Mouse (Mus musculus): Measurements from ENCODE around the gene Akap7. TPM values are rescaled to one million over a fixed set of nuclear protein-coding genes. Genes with fewer than 3 reads are reported as not detected.
A peak's percentile ranks its signal among the peaks of the same experiment; 100 is the strongest.

The Akap7 gene
- polyA plus RNA-seq, 1 experiment = 64.2 TPM

DNA sequence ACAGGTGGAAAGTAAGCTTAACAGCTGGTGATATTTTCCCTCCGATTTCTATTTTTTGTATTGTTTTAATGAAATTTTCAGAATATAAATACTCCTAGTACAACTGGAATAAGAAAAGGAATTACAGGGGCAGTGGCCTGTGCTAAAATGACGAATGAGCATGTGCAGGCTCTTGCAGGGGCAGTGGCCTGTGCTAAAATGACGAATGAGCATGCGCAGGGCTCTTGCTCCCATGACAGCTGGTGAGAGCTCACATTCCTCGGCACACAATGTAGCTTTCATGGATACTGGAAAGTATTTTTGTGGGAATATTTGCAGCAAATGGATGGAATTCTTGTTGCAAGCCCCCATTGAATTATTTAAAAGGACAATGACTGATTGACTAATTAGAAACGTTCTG lies 46.5 kb downstream of the Akap7 start:
- TF ChIP-seq POLR2A (IDR thresholded peaks at IDR 0.05; ENCODE audit: borderline replicate concordance, control insufficient read depth, low read depth, low read length) (no peak), CTCF (IDR thresholded peaks at IDR 0.05; ENCODE audit: control insufficient read depth, insufficient read depth, low read length) (no peak)
- Histone ChIP-seq H3K4me3 (replicated peaks; ENCODE audit: control insufficient read depth, low read depth, low read length) (no peak overlapping the region), H3K4me1 (ENCODE audit: control insufficient read depth, insufficient read depth, low read length) (no peaks in the 10 kb centered on the region), H3K27ac (ENCODE audit: control insufficient read depth, insufficient read depth, low read depth, low read length, poor library complexity) (no peak overlapping the region)
- 83% methylated on average over 6 of the region's 6 CpGs for WGBS

DNA sequence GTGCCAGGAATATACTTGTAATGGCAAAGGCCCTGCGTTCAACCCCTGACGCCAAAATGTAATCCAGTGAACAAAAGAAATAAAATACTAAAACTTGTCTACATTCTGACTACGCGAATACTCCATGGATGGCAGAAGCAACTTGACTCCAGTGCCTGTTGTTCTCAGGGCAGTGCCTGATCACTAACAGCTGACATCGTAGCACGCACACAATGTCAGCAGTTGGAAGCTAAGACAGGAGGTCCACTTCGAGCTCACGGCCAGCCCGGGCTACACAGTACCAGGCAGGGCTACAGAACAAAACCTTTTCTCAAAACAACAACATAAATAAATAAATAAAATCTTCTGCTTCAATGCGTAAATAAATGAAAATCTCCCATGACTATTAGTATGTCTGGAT lies 46.9 kb downstream of the Akap7 start:
- no peak overlapping the region for H3K27ac ChIP-seq (ENCODE audit: control insufficient read depth, insufficient read depth, low read depth, low read length, poor library complexity)
- H3K4me3 ChIP-seq (replicated peaks; ENCODE audit: control insufficient read depth, low read depth, low read length) = no peak overlapping the region
- WGBS = 95% methylated on average over 10 of the region's 10 CpGs
- H3K4me1 ChIP-seq (ENCODE audit: control insufficient read depth, insufficient read depth, low read length) = no peaks in the 10 kb centered on the region
- TF ChIP-seq POLR2A (IDR thresholded peaks at IDR 0.05; ENCODE audit: borderline replicate concordance, control insufficient read depth, low read depth, low read length) = no peak
- TF ChIP-seq CTCF (IDR thresholded peaks at IDR 0.05; ENCODE audit: control insufficient read depth, insufficient read depth, low read length) = no peak

DNA sequence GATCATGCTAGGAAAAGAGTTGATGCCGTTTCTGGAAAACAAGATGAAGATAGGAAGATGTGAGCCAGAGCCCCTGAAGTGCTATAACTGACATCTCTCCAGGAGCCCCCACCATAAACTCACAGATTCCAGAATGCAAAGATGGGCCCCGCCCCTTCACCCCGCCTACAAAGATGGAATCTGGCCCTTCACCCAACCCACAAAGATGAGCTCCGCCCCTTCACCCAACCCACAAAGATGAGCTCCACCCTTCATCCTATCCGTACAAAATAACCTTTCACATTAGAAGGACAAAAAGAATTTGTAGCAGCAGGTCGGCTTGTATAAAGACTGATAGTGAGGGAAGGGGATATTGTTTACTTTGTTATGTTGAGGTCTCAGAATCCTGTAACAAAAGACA lies 49.5 kb downstream of the Akap7 start:
- Histone ChIP-seq H3K27ac (ENCODE audit: control insufficient read depth, insufficient read depth, low read depth, low read length, poor library complexity) (no peak overlapping the region), H3K4me3 (replicated peaks; ENCODE audit: control insufficient read depth, low read depth, low read length) (no peak overlapping the region), H3K4me1 (ENCODE audit: control insufficient read depth, insufficient read depth, low read length) (no peaks in the 10 kb centered on the region)
- TF ChIP-seq CTCF (IDR thresholded peaks at IDR 0.05; ENCODE audit: control insufficient read depth, insufficient read depth, low read length) (no peak), POLR2A (IDR thresholded peaks at IDR 0.05; ENCODE audit: borderline replicate concordance, control insufficient read depth, low read depth, low read length) (no peak)
- 87% methylated on average over 6 of the region's 6 CpGs for WGBS

DNA sequence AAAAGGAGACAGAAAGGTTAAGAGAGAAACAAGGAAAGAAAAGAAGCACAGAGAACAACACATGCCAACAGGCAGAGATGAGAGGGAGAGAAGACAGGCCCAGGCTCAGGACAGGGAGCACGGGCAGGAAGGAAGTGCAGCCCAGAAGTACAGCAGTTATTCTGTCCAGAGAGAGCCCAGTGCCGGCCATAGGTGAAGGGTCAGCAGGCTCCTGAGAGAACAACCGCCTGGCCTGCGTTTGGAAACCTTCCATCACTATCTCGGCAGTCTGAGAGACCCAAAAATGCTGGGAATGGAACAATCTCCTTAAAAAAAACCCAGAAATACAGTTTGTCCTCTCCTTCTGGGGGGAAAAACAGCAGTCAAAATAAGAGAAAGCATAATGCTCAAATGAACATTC lies 50.2 kb downstream of the Akap7 start:
- 75% methylated on average over 5 of the region's 5 CpGs for WGBS
- H3K4me1 ChIP-seq (ENCODE audit: control insufficient read depth, insufficient read depth, low read length) = no peaks in the 10 kb centered on the region

DNA sequence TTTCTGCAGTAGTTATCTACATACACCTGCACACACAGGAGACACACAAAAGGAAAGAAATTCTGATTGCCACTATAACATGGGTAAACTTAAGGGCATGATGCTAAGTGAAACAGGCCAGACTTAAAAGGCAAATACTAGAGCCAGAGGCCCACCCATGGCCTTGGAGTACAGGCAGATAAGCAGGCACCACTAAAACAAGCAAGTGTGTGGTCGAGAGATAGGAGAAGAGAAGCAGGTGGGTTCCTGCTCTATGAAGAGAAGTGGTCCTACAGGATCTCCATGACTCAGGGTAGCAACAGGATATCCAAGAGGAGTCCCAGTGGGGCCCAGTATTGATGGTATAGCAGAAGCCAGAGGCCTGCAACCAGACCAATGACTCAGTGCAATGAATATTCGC lies 54.2 kb downstream of the Akap7 start:
- 74% methylated on average over 2 of the region's 2 CpGs for WGBS
- Histone ChIP-seq H3K4me3 (replicated peaks; ENCODE audit: control insufficient read depth, low read depth, low read length) (no peak overlapping the region), H3K4me1 (ENCODE audit: control insufficient read depth, insufficient read depth, low read length) (no peaks in the 10 kb centered on the region), H3K27ac (ENCODE audit: control insufficient read depth, insufficient read depth, low read depth, low read length, poor library complexity) (no peak overlapping the region)
- TF ChIP-seq POLR2A (IDR thresholded peaks at IDR 0.05; ENCODE audit: borderline replicate concordance, control insufficient read depth, low read depth, low read length) = no peak

More for the DNA sequence above, 50.2 kb downstream of the Akap7 start:
- no peak for TF ChIP-seq POLR2A (IDR thresholded peaks at IDR 0.05; ENCODE audit: borderline replicate concordance, control insufficient read depth, low read depth, low read length)
- TF ChIP-seq CTCF (IDR thresholded peaks at IDR 0.05; ENCODE audit: control insufficient read depth, insufficient read depth, low read length) = no peak
- Histone ChIP-seq H3K4me3 (replicated peaks; ENCODE audit: control insufficient read depth, low read depth, low read length) (no peak overlapping the region), H3K27ac (ENCODE audit: control insufficient read depth, insufficient read depth, low read depth, low read length, poor library complexity) (no peak overlapping the region)

DNA sequence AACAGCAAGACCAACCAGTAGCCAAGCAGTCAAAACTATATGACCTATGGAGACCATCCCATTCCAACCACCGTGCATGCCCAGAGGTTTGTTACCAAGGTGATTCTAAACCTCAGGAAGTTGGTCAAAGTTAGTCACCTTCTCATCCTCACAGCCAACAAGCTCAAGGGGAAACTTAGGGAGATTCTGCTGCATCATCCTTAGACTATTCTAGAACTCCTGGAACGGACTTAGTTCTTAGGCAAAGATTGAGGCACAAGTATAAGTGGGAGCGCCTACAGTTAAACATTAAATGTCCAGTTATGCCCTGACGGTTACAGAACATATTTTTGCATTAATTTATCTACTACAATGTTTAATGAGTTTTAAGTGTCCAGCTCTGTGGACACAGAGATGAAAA lies 54.7 kb downstream of the Akap7 start:
- Histone ChIP-seq H3K4me1 (ENCODE audit: control insufficient read depth, insufficient read depth, low read length) (no peaks in the 10 kb centered on the region), H3K27ac (ENCODE audit: control insufficient read depth, insufficient read depth, low read depth, low read length, poor library complexity) (no peak overlapping the region), H3K4me3 (replicated peaks; ENCODE audit: control insufficient read depth, low read depth, low read length) (no peak overlapping the region)
- TF ChIP-seq POLR2A (IDR thresholded peaks at IDR 0.05; ENCODE audit: borderline replicate concordance, control insufficient read depth, low read depth, low read length) (no peak), CTCF (IDR thresholded peaks at IDR 0.05; ENCODE audit: control insufficient read depth, insufficient read depth, low read length) (no peak)
- 80% methylated on average over 4 of the region's 4 CpGs for WGBS

DNA sequence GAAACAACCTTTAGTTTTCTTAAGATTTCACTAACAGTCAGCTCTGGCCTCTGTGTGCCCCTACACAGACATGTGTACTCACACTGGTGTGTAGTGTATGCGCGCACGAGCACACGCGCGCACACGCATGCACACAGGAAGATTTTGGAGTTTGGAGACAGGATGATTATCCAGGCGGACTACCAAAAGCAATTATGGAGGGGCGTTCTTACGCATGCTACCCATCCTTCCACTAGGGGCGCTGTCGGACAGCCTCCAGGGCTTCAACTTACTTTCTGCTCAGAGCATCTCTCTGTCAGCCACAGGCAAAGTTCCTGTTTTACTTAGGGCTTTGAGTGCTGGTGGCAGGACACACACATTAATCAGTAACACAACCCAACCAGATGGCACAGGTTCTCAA lies 57.6 kb downstream of the Akap7 start:
- no peak overlapping the region for H3K27ac ChIP-seq (ENCODE audit: control insufficient read depth, insufficient read depth, low read depth, low read length, poor library complexity)
- WGBS = 75% methylated on average over 12 of the region's 12 CpGs
- H3K4me3 ChIP-seq (replicated peaks; ENCODE audit: control insufficient read depth, low read depth, low read length) = no peak overlapping the region
- H3K4me1 ChIP-seq (ENCODE audit: control insufficient read depth, insufficient read depth, low read length) = no peaks in the 10 kb centered on the region
- TF ChIP-seq CTCF (IDR thresholded peaks at IDR 0.05; ENCODE audit: control insufficient read depth, insufficient read depth, low read length) (peak; percentile 81), POLR2A (IDR thresholded peaks at IDR 0.05; ENCODE audit: borderline replicate concordance, control insufficient read depth, low read depth, low read length) (no peak)

DNA sequence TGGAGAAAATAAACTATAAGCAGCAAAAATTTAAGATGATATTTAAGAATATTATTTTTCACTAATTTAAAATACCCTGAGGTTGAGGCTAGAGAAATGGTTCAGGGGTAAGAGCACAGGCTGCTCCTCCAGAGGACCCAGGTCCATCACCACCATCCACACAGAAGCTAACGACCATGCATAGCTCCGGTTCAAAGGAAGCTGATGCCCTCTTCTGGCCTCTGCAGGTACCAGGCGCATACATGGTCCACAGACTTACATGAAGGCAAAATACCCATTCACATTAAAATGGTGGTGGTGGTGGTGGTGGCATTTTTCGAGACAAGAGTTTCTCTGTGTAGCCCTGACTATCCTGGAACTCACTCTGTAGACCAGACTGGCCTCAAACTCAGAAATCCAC lies 61.5 kb downstream of the Akap7 start:
- 68% methylated on average over 4 of the region's 4 CpGs for whole genome bisulfite sequencing
- peak; percentile 38; the same call in 1 of the 2 replicates for TF ChIP-seq CTCF (IDR thresholded peaks at IDR 0.05; ENCODE audit: control insufficient read depth, insufficient read depth, low read length)
- no peak for TF ChIP-seq POLR2A (IDR thresholded peaks at IDR 0.05; ENCODE audit: borderline replicate concordance, control insufficient read depth, low read depth, low read length)
- H3K4me1 ChIP-seq (ENCODE audit: control insufficient read depth, insufficient read depth, low read length) = no peaks in the 10 kb centered on the region; the same call in 1 of the 2 replicates
- no peak overlapping the region for H3K4me3 ChIP-seq (replicated peaks; ENCODE audit: control insufficient read depth, low read depth, low read length)
- no peak overlapping the region for H3K27ac ChIP-seq (ENCODE audit: control insufficient read depth, insufficient read depth, low read depth, low read length, poor library complexity)

DNA sequence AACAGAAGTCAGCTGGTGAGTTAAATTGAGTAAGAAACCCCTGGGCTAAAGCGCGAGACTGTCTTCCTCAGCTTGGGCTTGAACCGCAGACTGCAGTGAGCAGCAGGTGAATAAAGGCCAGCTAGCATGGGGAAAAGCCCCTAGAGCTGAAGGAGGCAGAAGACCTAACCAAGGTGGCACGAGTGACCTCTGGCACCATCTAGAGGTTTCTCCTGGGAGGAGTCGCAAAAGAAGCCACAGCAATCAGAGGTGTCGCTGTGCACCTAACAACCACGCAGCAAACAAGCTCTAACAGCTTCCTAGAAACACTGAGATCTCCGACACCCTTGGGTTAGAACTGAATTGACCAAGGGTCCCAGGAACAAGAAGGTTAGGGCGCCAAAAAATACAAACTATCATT lies 68.5 kb downstream of the Akap7 start:
- Histone ChIP-seq H3K4me3 (replicated peaks; ENCODE audit: control insufficient read depth, low read depth, low read length) (no peak overlapping the region), H3K27ac (ENCODE audit: control insufficient read depth, insufficient read depth, low read depth, low read length, poor library complexity) (no peak overlapping the region), H3K4me1 (ENCODE audit: control insufficient read depth, insufficient read depth, low read length) (no peaks in the 10 kb centered on the region; the same call in 1 of the 2 replicates)
- 57% methylated on average over 9 of the region's 9 CpGs for WGBS
- TF ChIP-seq POLR2A (IDR thresholded peaks at IDR 0.05; ENCODE audit: borderline replicate concordance, control insufficient read depth, low read depth, low read length) (no peak), CTCF (IDR thresholded peaks at IDR 0.05; ENCODE audit: control insufficient read depth, insufficient read depth, low read length) (peak; percentile 54)
